Mouse (Mus musculus) intestine, postnatal 0 days (tissue): ENCODE data around the gene Mrgprf. TPM values are rescaled to one million over a fixed set of nuclear protein-coding genes. Genes with fewer than 3 reads are reported as not detected.

Experiments
- ATAC-seq: fragments of 200-750 bp; cut with Nextera tagmentation; 2 replicates; pipeline ENCODE4 v1.8.0; 2017; ENCODE audit warnings: mild to moderate bottlenecking, moderate TSS enrichment, moderate library complexity
- H3K27ac ChIP-seq: fragments of 300-500 bp; sonication (generic); 2 replicates; pipeline ENCODE4 v1.5.1; 2014; ENCODE audit warnings: mild to moderate bottlenecking, low read depth, low read length, moderate library complexity
- H3K27me3 ChIP-seq: fragments of 300-500 bp; sonication (generic); replicated peaks from 2 replicates; pipeline ENCODE4 v1.6.1; 2014; ENCODE audit warnings: low read length, mixed read lengths; ENCODE audit not compliant: control insufficient read depth, insufficient read depth
- H3K36me3 ChIP-seq: fragments of 300-500 bp; sonication (generic); 2 replicates; pipeline ENCODE4 v1.6.1; 2014; ENCODE audit warnings: mild to moderate bottlenecking, moderate library complexity; ENCODE audit not compliant: control insufficient read depth, insufficient read depth
- H3K4me1 ChIP-seq: fragments of 300-500 bp; sonication (generic); replicated peaks from 2 replicates; pipeline ENCODE4 v1.6.1; 2014; ENCODE audit warnings: antibody characterized with exemption, low read length, mixed read lengths; ENCODE audit not compliant: control insufficient read depth, insufficient read depth
- H3K4me2 ChIP-seq: fragments of 300-500 bp; sonication (generic); replicated peaks from 2 replicates; pipeline ENCODE4 v1.6.1; 2014; ENCODE audit warnings: low read depth, mild to moderate bottlenecking, moderate library complexity
- H3K4me3 ChIP-seq: fragments of 300-500 bp; sonication (generic); 2 replicates; pipeline ENCODE4 v1.5.1; 2014; ENCODE audit warnings: low read depth, low read length
- H3K9ac ChIP-seq: fragments of 300-500 bp; sonication (generic); 2 replicates; pipeline ENCODE4 v1.6.1; 2014; ENCODE audit warnings: mild to moderate bottlenecking, low read depth, low read length
- H3K9me3 ChIP-seq: fragments of 300-500 bp; sonication (generic); 2 replicates; pipeline ENCODE4 v1.6.1; 2016; ENCODE audit warnings: mixed run types; ENCODE audit not compliant: control insufficient read depth
- CTCF ChIP-seq: sonication (generic); IDR thresholded peaks from 2 replicates; pipeline ENCODE4 v1.5.1; 2016; ENCODE audit warnings: low read depth, mild to moderate bottlenecking, control low read depth, antibody characterized with exemption, moderate library complexity
- WGBS: fragments of 180-500 bp; shearing (Covaris S2); extraction: QIAGEN DNeasy Blood & Tissue Kit; methylation state at CpG from one replicate; pipeline ENCODE4 v1.1.7; 2014; 5-methylcytosine and 5-hydroxymethylcytosine counted together
- polyA plus RNA-seq: library from polyadenylated mRNA; unstranded; fragments of >200 nt; fragmentation: Nextera tagmentation; extraction: Ambion mirVana; gene quantifications from 2 replicates; pipeline ENCODE4 v1.2.1, GENCODE M21; 2015

The Mrgprf gene
- polyA plus RNA-seq, 1 experiment from 2014 or later, result 3.5 TPM

- H3K4me2 ChIP-seq, result no peak overlapping the region; the same call in 1 of the 2 replicates
Measured at GRCm38 (mm10) chr7:145268890-145269289, 31.7 kb upstream of the Mrgprf start.

GRCm38 (mm10) chr7:145270955-145271354 is 29.7 kb upstream of the Mrgprf start:
- no peak overlapping the region for H3K27ac ChIP-seq
- ATAC-seq, result no peak
- TF ChIP-seq CTCF, result no peak
- 0 out of 2 replicates have a peak, but pooled peaks cover 3% of the 10 kb centered on the region for H3K4me1 ChIP-seq
- no peak overlapping the region for H3K4me2 ChIP-seq
- H3K36me3 ChIP-seq, result peaks cover 84% of the 10 kb centered on the region
- no peak overlapping the region for H3K4me3 ChIP-seq
- no peaks in the 10 kb centered on the region for H3K9me3 ChIP-seq
- H3K27me3 ChIP-seq, result no peaks in the 10 kb centered on the region
- WGBS, result 88% methylated on average over 5 of the region's 5 CpGs
- no peak overlapping the region for H3K9ac ChIP-seq

More at GRCm38 (mm10) chr7:145268890-145269289, 31.7 kb upstream of the Mrgprf start:
- TF ChIP-seq CTCF, result no peak
- H3K9ac ChIP-seq, result no peak overlapping the region
- 0 out of 2 replicates have a peak, but pooled peaks cover 3% of the 10 kb centered on the region for H3K4me1 ChIP-seq
- no peak overlapping the region for H3K4me3 ChIP-seq
- peak; percentile 69 for ATAC-seq
- H3K9me3 ChIP-seq, result no peaks in the 10 kb centered on the region
- WGBS, result 37% methylated on average over 7 of the region's 7 CpGs
- peaks cover 79% of the 10 kb centered on the region for H3K36me3 ChIP-seq
- H3K27me3 ChIP-seq, result no peaks in the 10 kb centered on the region
- H3K27ac ChIP-seq, result no peak overlapping the region

GRCm38 (mm10) chr7:145275488-145275887 is 25.1 kb upstream of the Mrgprf start:
- TF ChIP-seq CTCF, result no peak
- Histone ChIP-seq H3K4me2 (no peak overlapping the region), H3K4me3 (no peak overlapping the region), H3K9me3 (no peaks in the 10 kb centered on the region), H3K36me3 (peaks cover 71% of the 10 kb centered on the region), H3K27ac (no peak overlapping the region), H3K27me3 (no peaks in the 10 kb centered on the region), H3K4me1 (no peaks in the 10 kb centered on the region), H3K9ac (no peak overlapping the region)
- 74% methylated on average over 3 of the region's 3 CpGs for WGBS
- ATAC-seq, result no peak

DNA sequence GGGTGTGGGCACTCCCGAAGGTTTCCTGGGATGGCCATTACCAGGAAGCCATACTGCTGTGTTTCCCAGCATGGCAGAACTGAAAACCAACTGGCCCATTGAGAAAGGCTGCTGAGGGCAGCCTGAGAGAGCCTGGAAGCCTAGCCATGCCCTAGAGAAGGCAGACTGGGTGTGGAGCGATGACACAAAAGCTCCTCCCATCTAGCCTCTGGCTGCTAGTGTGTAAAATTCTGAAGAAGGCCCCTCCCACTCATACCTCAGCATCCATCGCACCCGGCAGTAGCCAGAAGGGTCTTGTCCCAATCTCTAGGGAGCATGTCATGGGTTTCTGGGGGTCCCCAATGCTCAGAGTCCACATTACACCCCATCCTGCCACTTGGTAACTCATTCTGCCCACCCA is 19.2 kb upstream of the Mrgprf start:
- ATAC-seq, result no peak
- Histone ChIP-seq H3K36me3 (peaks cover 27% of the 10 kb centered on the region; the same call in 1 of the 2 replicates), H3K4me3 (no peak overlapping the region), H3K9ac (no peak overlapping the region), H3K4me1 (peaks cover 3% of the 10 kb centered on the region; the same call in 1 of the 2 replicates), H3K27ac (no peak overlapping the region), H3K9me3 (no peaks in the 10 kb centered on the region), H3K4me2 (0 out of 2 replicates have a peak overlapping the region, but pooled peaks have one; percentile 17), H3K27me3 (no peaks in the 10 kb centered on the region)
- 71% methylated on average over 4 of the region's 4 CpGs for WGBS
- TF ChIP-seq CTCF, result no peak

GRCm38 (mm10) chr7:145283041-145283440 is 17.6 kb upstream of the Mrgprf start:
- Histone ChIP-seq H3K4me3 (peak overlapping the region; percentile 56), H3K4me1 (peaks cover 3% of the 10 kb centered on the region; the same call in 1 of the 2 replicates), H3K36me3 (peaks cover 18% of the 10 kb centered on the region; the same call in 1 of the 2 replicates), H3K9me3 (no peaks in the 10 kb centered on the region), H3K27ac (peak overlapping the region; percentile 70; the same call in 1 of the 2 replicates), H3K9ac (peak overlapping the region; percentile 63; the same call in 1 of the 2 replicates), H3K4me2 (peak overlapping the region; percentile 70), H3K27me3 (no peaks in the 10 kb centered on the region)
- TF ChIP-seq CTCF, result no peak
- ATAC-seq, result no peak
- WGBS, result 54% methylated on average over 4 of the region's 4 CpGs

- Histone ChIP-seq H3K9me3 (no peaks in the 10 kb centered on the region), H3K36me3 (peaks cover 12% of the 10 kb centered on the region; the same call in 1 of the 2 replicates), H3K9ac (peak within 1 kb of the TSS; percentile 63), H3K4me3 (peak within 1 kb of the TSS; percentile 56), H3K4me2 (peak within 1 kb of the TSS; percentile 70), H3K27ac (peak within 1 kb of the TSS; percentile 70), H3K4me1 (peaks cover 3% of the 10 kb centered on the region; the same call in 1 of the 2 replicates), H3K27me3 (no peaks in the 10 kb centered on the region)
- 2% methylated on average over 18 of the region's 18 CpGs for WGBS
- ATAC-seq, result peak; percentile 89
- TF ChIP-seq CTCF, result peak; percentile 82
Measured at GRCm38 (mm10) chr7:145283487-145284187, 17.0 kb upstream of the Mrgprf start, which contains the start of gene Tpcn2. TSS of gene Tpcn2 (minus strand) at chr7:145284011.
